Mouse (Mus musculus): ENCODE measurements around the gene Hspg2. TPM values are rescaled to one million over a fixed set of nuclear protein-coding genes. Genes with fewer than 3 reads are reported as not detected.

Gene Hspg2
- polyA plus RNA-seq, 1 experiment from 2014 or later = 39.6 TPM

- peak; percentile 40 for ATAC-seq (ENCODE audit: low FRiP score, low TSS enrichment)
- no peaks in the 10 kb centered on the region for H3K9me3 ChIP-seq (ENCODE audit: low read length)
- peak overlapping the region; percentile 22; the same call in 1 of the 2 replicates for H3K9ac ChIP-seq (replicated peaks; ENCODE audit: low read length)
Measured at GRCm38 (mm10) chr4:137497892-137498722, 29.5 kb downstream of the Hspg2 start.

GRCm38 (mm10) chr4:137498882-137499583, 30.5 kb downstream of the Hspg2 start:
- WGBS = 78% methylated on average over 9 of the region's 9 CpGs
- no peak overlapping the region for H3K4me3 ChIP-seq (ENCODE audit: low read length)
- H3K36me3 ChIP-seq (ENCODE audit: insufficient read depth, low read length) = peaks cover 9% of the 10 kb centered on the region
- H3K27ac ChIP-seq (ENCODE audit: low read length) = peak overlapping the region; percentile 84
- 0 out of 2 replicates have a peak overlapping the region, but pooled peaks have one; percentile 0 for H3K4me2 ChIP-seq (replicated peaks; ENCODE audit: low read depth, low read length)
- H3K9ac ChIP-seq (replicated peaks; ENCODE audit: low read length) = no peak overlapping the region; the same call in 1 of the 2 replicates
- no peaks in the 10 kb centered on the region for H3K27me3 ChIP-seq (ENCODE audit: insufficient read depth, low read length)
- peaks cover 61% of the 10 kb centered on the region for H3K4me1 ChIP-seq (ENCODE audit: insufficient read depth, low read length)
- no peaks in the 10 kb centered on the region for H3K9me3 ChIP-seq (ENCODE audit: low read length)
- ATAC-seq (ENCODE audit: low FRiP score, low TSS enrichment) = 0 out of 2 replicates have a peak, but pooled peaks have one; percentile 6

More at GRCm38 (mm10) chr4:137497892-137498722, 29.5 kb downstream of the Hspg2 start:
- H3K4me1 ChIP-seq (ENCODE audit: insufficient read depth, low read length) = peaks cover 60% of the 10 kb centered on the region
- 0 out of 2 replicates have a peak overlapping the region, but pooled peaks have one; percentile 2 for H3K4me2 ChIP-seq (replicated peaks; ENCODE audit: low read depth, low read length)
- peaks cover 5% of the 10 kb centered on the region for H3K36me3 ChIP-seq (ENCODE audit: insufficient read depth, low read length)
- no peak overlapping the region for H3K4me3 ChIP-seq (ENCODE audit: low read length)
- 32% methylated on average over 9 of the region's 9 CpGs for WGBS
- H3K27ac ChIP-seq (ENCODE audit: low read length) = peak overlapping the region; percentile 84
- no peaks in the 10 kb centered on the region for H3K27me3 ChIP-seq (ENCODE audit: insufficient read depth, low read length)

- H3K9ac ChIP-seq (replicated peaks; ENCODE audit: low read length) = no peak overlapping the region
- H3K4me3 ChIP-seq (ENCODE audit: low read length) = no peak overlapping the region
- no peaks in the 10 kb centered on the region for H3K9me3 ChIP-seq (ENCODE audit: low read length)
- H3K4me2 ChIP-seq (replicated peaks; ENCODE audit: low read depth, low read length) = no peak overlapping the region
- no peak overlapping the region for H3K27ac ChIP-seq (ENCODE audit: low read length)
- 60% methylated on average over 12 of the region's 12 CpGs for WGBS
- peaks cover 50% of the 10 kb centered on the region for H3K4me1 ChIP-seq (ENCODE audit: insufficient read depth, low read length)
- ATAC-seq (ENCODE audit: low FRiP score, low TSS enrichment) = no peak
- H3K36me3 ChIP-seq (ENCODE audit: insufficient read depth, low read length) = peaks cover 13% of the 10 kb centered on the region
- no peaks in the 10 kb centered on the region for H3K27me3 ChIP-seq (ENCODE audit: insufficient read depth, low read length)
Measured at GRCm38 (mm10) chr4:137500149-137500548, 31.6 kb downstream of the Hspg2 start.

GRCm38 (mm10) chr4:137500953-137501352, 32.4 kb downstream of the Hspg2 start:
- H3K4me3 ChIP-seq (ENCODE audit: low read length) = no peak overlapping the region
- no peak for ATAC-seq (ENCODE audit: low FRiP score, low TSS enrichment)
- H3K27ac ChIP-seq (ENCODE audit: low read length) = no peak overlapping the region
- no peak overlapping the region for H3K4me2 ChIP-seq (replicated peaks; ENCODE audit: low read depth, low read length)
- H3K4me1 ChIP-seq (ENCODE audit: insufficient read depth, low read length) = peaks cover 41% of the 10 kb centered on the region
- no peak overlapping the region for H3K9ac ChIP-seq (replicated peaks; ENCODE audit: low read length)
- H3K9me3 ChIP-seq (ENCODE audit: low read length) = no peaks in the 10 kb centered on the region
- H3K36me3 ChIP-seq (ENCODE audit: insufficient read depth, low read length) = peaks cover 13% of the 10 kb centered on the region
- H3K27me3 ChIP-seq (ENCODE audit: insufficient read depth, low read length) = no peaks in the 10 kb centered on the region
- 90% methylated on average over 5 of the region's 5 CpGs for WGBS

- Histone ChIP-seq H3K4me3 (ENCODE audit: low read length) (no peak overlapping the region), H3K4me1 (ENCODE audit: insufficient read depth, low read length) (peaks cover 42% of the 10 kb centered on the region), H3K9me3 (ENCODE audit: low read length) (no peaks in the 10 kb centered on the region), H3K9ac (replicated peaks; ENCODE audit: low read length) (no peak overlapping the region), H3K36me3 (ENCODE audit: insufficient read depth, low read length) (peaks cover 13% of the 10 kb centered on the region), H3K27ac (ENCODE audit: low read length) (no peak overlapping the region), H3K27me3 (ENCODE audit: insufficient read depth, low read length) (no peaks in the 10 kb centered on the region), H3K4me2 (replicated peaks; ENCODE audit: low read depth, low read length) (no peak overlapping the region)
- WGBS = 87% methylated on average over 10 of the region's 10 CpGs
- no peak for ATAC-seq (ENCODE audit: low FRiP score, low TSS enrichment)
Measured at GRCm38 (mm10) chr4:137502183-137502582, 33.6 kb downstream of the Hspg2 start.

GRCm38 (mm10) chr4:137502801-137503200, 34.2 kb downstream of the Hspg2 start:
- H3K4me3 ChIP-seq (ENCODE audit: low read length) = no peak overlapping the region
- no peak overlapping the region for H3K4me2 ChIP-seq (replicated peaks; ENCODE audit: low read depth, low read length)
- ATAC-seq (ENCODE audit: low FRiP score, low TSS enrichment) = no peak
- no peaks in the 10 kb centered on the region for H3K27me3 ChIP-seq (ENCODE audit: insufficient read depth, low read length)
- no peaks in the 10 kb centered on the region for H3K9me3 ChIP-seq (ENCODE audit: low read length)
- H3K36me3 ChIP-seq (ENCODE audit: insufficient read depth, low read length) = peaks cover 13% of the 10 kb centered on the region
- H3K27ac ChIP-seq (ENCODE audit: low read length) = no peak overlapping the region
- no peak overlapping the region for H3K9ac ChIP-seq (replicated peaks; ENCODE audit: low read length)
- H3K4me1 ChIP-seq (ENCODE audit: insufficient read depth, low read length) = peaks cover 36% of the 10 kb centered on the region
- WGBS = 87% methylated on average over 7 of the region's 7 CpGs

- Histone ChIP-seq H3K4me1 (ENCODE audit: insufficient read depth, low read length) (peaks cover 29% of the 10 kb centered on the region), H3K9ac (replicated peaks; ENCODE audit: low read length) (no peak overlapping the region), H3K27me3 (ENCODE audit: insufficient read depth, low read length) (no peaks in the 10 kb centered on the region), H3K4me3 (ENCODE audit: low read length) (no peak overlapping the region), H3K27ac (ENCODE audit: low read length) (no peak overlapping the region), H3K36me3 (ENCODE audit: insufficient read depth, low read length) (peaks cover 19% of the 10 kb centered on the region), H3K4me2 (replicated peaks; ENCODE audit: low read depth, low read length) (no peak overlapping the region), H3K9me3 (ENCODE audit: low read length) (no peaks in the 10 kb centered on the region)
- no peak for ATAC-seq (ENCODE audit: low FRiP score, low TSS enrichment)
- WGBS = 81% methylated on average over 6 of the region's 6 CpGs
Measured at GRCm38 (mm10) chr4:137503509-137503971, 35.0 kb downstream of the Hspg2 start.

- no peak for ATAC-seq (ENCODE audit: low FRiP score, low TSS enrichment)
- Histone ChIP-seq H3K27ac (ENCODE audit: low read length) (no peak overlapping the region), H3K4me1 (ENCODE audit: insufficient read depth, low read length) (peaks cover 8% of the 10 kb centered on the region; the same call in 1 of the 2 replicates), H3K9me3 (ENCODE audit: low read length) (no peaks in the 10 kb centered on the region), H3K36me3 (ENCODE audit: insufficient read depth, low read length) (peaks cover 37% of the 10 kb centered on the region), H3K4me3 (ENCODE audit: low read length) (no peak overlapping the region), H3K27me3 (ENCODE audit: insufficient read depth, low read length) (no peaks in the 10 kb centered on the region), H3K4me2 (replicated peaks; ENCODE audit: low read depth, low read length) (no peak overlapping the region), H3K9ac (replicated peaks; ENCODE audit: low read length) (no peak overlapping the region)
- WGBS = 64% methylated on average over 10 of the region's 10 CpGs
Measured at GRCm38 (mm10) chr4:137506629-137507028, 38.1 kb downstream of the Hspg2 start.

GRCm38 (mm10) chr4:137509528-137509927, 41.0 kb downstream of the Hspg2 start:
- ATAC-seq (ENCODE audit: low FRiP score, low TSS enrichment) = no peak
- Histone ChIP-seq H3K27ac (ENCODE audit: low read length) (no peak overlapping the region), H3K9me3 (ENCODE audit: low read length) (no peaks in the 10 kb centered on the region)

More at GRCm38 (mm10) chr4:137509528-137509927, 41.0 kb downstream of the Hspg2 start:
- H3K27me3 ChIP-seq (ENCODE audit: insufficient read depth, low read length) = no peaks in the 10 kb centered on the region
- no peak overlapping the region for H3K4me3 ChIP-seq (ENCODE audit: low read length)
- H3K36me3 ChIP-seq (ENCODE audit: insufficient read depth, low read length) = peaks cover 49% of the 10 kb centered on the region
- H3K4me1 ChIP-seq (ENCODE audit: insufficient read depth, low read length) = peaks cover 6% of the 10 kb centered on the region; the same call in 1 of the 2 replicates
- no peak overlapping the region for H3K9ac ChIP-seq (replicated peaks; ENCODE audit: low read length)
- no peak overlapping the region for H3K4me2 ChIP-seq (replicated peaks; ENCODE audit: low read depth, low read length)
- 76% methylated on average over 9 of the region's 9 CpGs for WGBS
